Mouse (Mus musculus) cerebellum, postnatal 14 days (tissue): Measurements from ENCODE around the gene Slc22a7.
A peak's percentile ranks its signal among the peaks of the same experiment; 100 is the strongest.

Experiments
- DNase-seq, 2 experiments: peaks; one replicate each; pipeline ENCODE4 v3.0.0; 2021; ENCODE audit warnings: mixed read lengths in 2 of 2

The Slc22a7 gene

GRCm38 (mm10) chr17:46438298-46438873 is at the start of gene Slc22a7:
Gene Slc22a7 (minus strand): TSS chr17:46438457.
- no peak for DNase-seq

DNA sequence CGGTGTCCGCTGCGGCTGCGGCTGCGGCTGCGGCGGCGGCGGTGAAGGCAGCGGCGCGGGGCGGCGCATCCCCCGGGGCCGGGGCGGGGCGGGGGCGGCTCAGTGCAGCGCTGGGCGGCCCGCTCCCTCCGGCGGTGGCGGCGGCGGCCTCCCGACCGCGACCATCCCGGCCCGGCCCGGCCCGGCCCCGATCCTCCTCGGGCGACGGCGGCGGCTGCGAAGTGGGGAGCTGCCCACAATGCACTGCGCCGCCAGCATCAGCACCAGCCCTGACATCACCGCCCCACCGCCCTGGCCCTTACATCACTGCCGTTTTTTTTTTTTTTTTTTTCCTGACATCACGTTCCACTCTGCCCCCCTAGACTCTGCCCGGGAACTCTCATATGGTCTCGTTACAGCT is 49.2 kb upstream of the Slc22a7 start, which contains the start of gene Ttbk1:
TSS of gene Ttbk1 (minus strand) at position 245 of the 400 bp plus-strand sequence.
- peak; percentile 82 to 83 for DNase-seq

DNA sequence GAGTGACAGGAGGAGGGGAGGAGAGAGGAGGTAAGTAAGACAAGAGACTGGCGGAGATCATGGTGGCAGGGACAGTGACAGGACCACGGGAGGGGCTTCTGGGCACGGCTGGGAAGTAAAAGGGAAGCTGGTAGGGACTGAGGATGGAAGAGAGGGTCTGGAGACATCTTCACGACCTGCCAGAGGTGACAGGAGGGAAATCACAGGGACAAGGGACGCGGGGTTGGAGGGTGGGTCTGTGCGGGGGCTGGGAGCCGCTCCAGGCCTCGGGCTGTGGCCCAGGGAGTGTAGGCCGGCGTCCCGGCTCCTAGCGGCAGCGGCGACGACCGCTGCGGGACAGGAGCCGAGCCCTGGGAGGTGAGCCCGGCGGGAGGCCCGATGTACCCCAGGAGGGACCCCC is 48.7 kb upstream of the Slc22a7 start:
- DNase-seq: peak; percentile 51 to 52

- peak; percentile 54 to 60 for DNase-seq
Observed at GRCm38 (mm10) chr17:46484461-46484875, 46.2 kb upstream of the Slc22a7 start.

GRCm38 (mm10) chr17:46484021-46484431 is 45.8 kb upstream of the Slc22a7 start:
- peak; percentile 58 to 70 for DNase-seq

- peak; percentile 77 to 78 for DNase-seq
Observed at GRCm38 (mm10) chr17:46483561-46484001, 45.3 kb upstream of the Slc22a7 start.

GRCm38 (mm10) chr17:46477286-46477685 is 39.0 kb upstream of the Slc22a7 start:
- DNase-seq: no peak

GRCm38 (mm10) chr17:46476601-46477000 is 38.3 kb upstream of the Slc22a7 start:
- no peak for DNase-seq

DNA sequence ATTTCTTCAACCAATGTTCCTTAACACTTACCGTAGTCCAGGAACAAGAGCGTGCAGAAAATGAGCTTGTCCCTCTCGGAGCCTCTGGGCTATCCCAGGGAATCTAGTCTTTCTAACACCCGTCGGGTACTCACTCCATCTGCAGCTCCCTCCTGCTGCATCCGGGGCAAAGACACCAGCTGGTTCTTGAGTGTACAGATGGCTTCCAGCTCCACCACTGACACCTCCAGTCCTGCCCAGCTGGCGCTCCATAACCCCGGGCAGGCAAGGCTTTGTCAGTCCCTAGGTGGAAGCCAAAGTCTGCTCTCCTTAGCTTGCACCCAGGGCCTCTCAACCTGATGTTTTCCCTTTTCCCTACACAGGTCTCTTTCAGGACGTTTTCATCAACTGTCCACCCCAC is 29.6 kb upstream of the Slc22a7 start:
- DNase-seq: no peak

DNA sequence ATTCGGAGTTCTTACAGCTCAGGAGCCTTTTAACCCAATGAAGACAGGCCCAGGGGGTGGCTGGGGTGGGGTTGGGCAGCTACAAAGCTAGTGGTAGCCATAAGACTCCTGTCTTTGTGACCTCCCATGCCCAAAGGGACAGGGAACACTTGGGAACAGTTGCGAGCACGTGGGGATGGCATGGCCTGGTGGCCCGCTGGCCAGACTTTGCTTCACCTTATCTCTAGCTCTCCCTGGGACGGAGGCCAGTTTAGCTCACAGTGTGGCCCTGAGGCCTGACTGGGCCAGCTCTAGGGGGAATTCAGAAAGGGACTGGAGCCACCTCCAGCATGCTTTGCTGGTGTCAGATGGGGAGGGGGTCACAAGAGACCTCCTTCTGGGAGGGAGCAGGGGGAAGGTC is 24.0 kb upstream of the Slc22a7 start:
- no peak for DNase-seq

GRCm38 (mm10) chr17:46461347-46461746 is 23.1 kb upstream of the Slc22a7 start:
- no peak for DNase-seq

DNA sequence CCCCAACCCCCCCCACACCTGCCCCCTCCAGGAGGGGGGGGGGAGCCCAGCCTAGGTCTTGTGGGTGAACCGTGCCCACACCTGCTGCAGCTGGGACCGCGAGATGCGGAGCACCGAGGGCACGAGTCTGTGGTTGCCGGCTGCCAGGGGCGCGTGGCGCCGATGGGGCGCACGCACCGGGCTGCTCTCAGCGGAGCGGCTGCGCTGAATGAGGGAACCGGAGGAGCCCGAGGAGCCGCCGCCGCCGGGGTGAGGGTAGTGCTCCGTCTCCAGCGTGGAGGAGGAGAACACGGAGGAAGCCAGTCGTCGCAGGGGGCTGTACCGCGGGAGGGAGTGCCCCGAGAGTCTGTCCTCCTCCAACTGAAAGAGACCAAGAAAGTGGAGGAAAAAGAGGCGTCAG is 22.4 kb upstream of the Slc22a7 start:
- no peak for DNase-seq

- no peak for DNase-seq
Observed at GRCm38 (mm10) chr17:46458439-46458838, 20.2 kb upstream of the Slc22a7 start.

GRCm38 (mm10) chr17:46457791-46458190 is 19.5 kb upstream of the Slc22a7 start:
- DNase-seq: peak; percentile 56 to 74

DNA sequence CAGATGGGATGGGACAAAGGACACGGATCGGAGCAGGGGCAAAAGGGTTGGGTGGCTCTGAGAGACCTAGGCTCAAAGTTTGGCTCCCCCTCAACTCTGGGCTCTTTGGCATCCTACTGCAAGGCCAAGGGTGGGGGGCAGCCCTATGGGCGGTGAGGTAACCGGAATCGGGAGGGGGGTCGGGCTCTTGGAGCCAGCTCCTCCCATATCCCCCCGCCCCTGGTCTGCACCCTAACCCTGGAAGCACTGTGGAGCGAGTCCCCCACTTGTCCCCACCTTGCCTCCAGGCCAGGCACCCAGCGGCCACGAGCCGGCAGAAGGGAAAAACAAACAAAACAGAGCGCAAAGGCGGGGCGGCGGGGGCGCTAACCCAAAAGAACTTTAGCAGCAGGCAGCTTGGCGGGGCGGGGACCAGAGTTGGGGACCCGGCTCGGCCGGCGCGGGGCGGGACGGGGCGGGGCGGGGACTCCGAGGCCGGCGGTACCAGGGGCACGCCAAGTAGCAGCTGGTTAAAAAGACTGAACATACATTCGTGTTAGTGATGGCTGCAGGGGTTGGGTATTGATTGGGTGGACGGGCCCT is 16.9 kb upstream of the Slc22a7 start:
- DNase-seq: peak; percentile 38 to 48

- DNase-seq: no peak
Observed at GRCm38 (mm10) chr17:46454539-46454938, 16.3 kb upstream of the Slc22a7 start.

DNA sequence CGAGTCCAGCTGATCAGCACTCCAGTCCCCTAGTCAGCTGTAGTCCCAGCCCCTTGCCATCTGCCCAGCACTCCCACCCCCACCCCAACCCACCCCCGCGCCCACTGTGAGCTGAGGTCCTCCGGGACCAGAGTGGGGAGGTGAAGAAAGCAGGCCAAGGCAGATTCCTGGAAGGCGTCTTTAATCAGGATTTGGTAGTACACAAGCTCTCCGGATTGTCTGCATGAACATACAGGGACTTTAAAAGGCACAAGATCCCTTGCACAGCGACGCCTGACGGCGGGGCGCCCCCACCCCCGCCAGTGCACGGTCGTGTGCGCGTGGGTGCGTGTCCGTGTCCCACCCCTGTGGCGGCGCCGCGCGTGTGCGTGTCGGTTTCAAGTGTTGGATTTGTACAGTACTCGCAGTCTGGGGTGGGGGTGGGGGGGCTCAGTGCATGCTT is 15.7 kb upstream of the Slc22a7 start:
- DNase-seq: no peak

GRCm38 (mm10) chr17:46453302-46453948 is 15.2 kb upstream of the Slc22a7 start:
- DNase-seq: no peak

DNA sequence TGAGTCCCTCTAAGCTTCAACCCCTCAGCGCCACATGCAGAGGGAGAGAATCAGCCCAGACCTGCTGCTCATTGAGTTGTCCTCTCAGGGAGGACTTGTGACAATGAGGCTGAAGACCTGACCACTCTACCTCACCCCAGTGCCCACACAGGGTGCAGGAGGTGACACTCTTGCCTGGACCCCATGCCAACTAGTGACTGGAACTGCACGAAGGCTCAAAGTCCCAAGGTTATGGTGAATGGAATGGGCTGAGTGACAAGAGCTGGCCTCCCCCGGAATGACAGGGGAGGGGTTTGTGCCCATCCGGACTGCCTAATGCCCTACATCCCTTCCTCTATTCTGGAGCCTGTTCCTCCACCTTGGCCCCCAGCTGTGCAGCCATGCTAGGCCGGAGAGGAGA is 14.4 kb upstream of the Slc22a7 start:
- no peak for DNase-seq

- DNase-seq: no peak
Observed at GRCm38 (mm10) chr17:46446264-46446663, 8.0 kb upstream of the Slc22a7 start.

DNA sequence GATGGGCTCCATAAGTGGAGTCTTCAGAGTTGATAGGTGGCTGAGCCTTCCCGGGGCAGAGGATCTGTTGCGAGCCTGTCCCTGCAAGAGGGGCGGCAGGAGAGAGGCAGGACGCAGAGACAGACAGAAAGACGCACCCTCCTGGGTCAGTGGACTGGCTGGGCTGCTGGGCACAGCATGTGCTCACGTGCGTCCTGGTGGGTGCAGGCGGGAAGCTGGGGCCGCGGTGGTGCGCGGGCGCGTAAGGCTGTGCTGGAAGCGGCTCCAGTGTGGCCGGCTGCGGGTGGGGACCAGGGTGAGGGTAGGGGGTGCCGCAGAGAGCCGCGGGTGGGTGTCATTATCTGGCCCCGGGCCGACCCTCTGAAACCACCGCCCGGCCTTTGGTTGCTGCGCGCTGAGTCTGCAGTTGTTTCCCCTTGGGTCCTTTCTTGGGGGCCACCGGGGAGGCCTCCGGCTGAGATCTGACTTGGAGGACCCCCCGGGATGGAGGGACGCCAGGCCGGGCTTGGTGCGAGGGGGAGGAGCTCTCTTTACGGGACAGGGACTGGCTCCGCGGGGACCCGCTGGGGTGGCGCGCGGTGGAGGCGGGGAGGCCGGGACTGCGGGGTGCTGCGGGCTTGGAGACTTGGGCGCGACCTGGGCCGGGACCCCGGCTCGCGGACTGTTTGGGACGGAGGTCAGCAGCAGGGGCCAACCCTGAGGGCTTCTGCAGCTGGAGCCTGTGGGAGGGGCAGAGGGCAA is 6.8 kb upstream of the Slc22a7 start:
- DNase-seq: no peak

GRCm38 (mm10) chr17:46439176-46439575 is 919 bp upstream of the Slc22a7 start:
- DNase-seq: no peak

- DNase-seq: peak; percentile 73 to 74
Observed at GRCm38 (mm10) chr17:46436672-46437366, 1.4 kb downstream of the Slc22a7 start.
